Mouse (Mus musculus) stomach, postnatal 0 days (tissue): Measurements from ENCODE around the gene Dnaaf2. TPM values are rescaled to one million over a fixed set of nuclear protein-coding genes. Genes with fewer than 3 reads are reported as not detected.

Experiments used
- ATAC-seq: fragments of 200-750 bp; cut with Nextera tagmentation; 2 replicates; pipeline ENCODE4 v1.8.0; 2017; ENCODE audit not compliant: low FRiP score, low TSS enrichment
- DNase-seq: peaks from one replicate; pipeline ENCODE4 v3.0.0-alpha.2; 2016; ENCODE audit warnings: low spot score
- H3K27ac ChIP-seq: fragments of 300-500 bp; sonication (generic); replicated peaks from 2 replicates; pipeline ENCODE4 v1.5.1; 2014; ENCODE audit warnings: mild to moderate bottlenecking, control low read depth
- H3K27me3 ChIP-seq: fragments of 300-500 bp; sonication (generic); 2 replicates; pipeline ENCODE4 v1.6.1; 2014; ENCODE audit warnings: low read length; ENCODE audit not compliant: control insufficient read depth, insufficient read depth
- H3K36me3 ChIP-seq: fragments of 300-500 bp; sonication (generic); 2 replicates; pipeline ENCODE4 v1.6.1; 2014; ENCODE audit warnings: low read length, mixed read lengths; ENCODE audit not compliant: control insufficient read depth, insufficient read depth
- H3K4me1 ChIP-seq: fragments of 300-500 bp; sonication (generic); replicated peaks from 2 replicates; pipeline ENCODE4 v1.6.1; 2014; ENCODE audit warnings: antibody characterized with exemption; ENCODE audit not compliant: control insufficient read depth, insufficient read depth
- H3K4me2 ChIP-seq: fragments of 300-500 bp; sonication (generic); replicated peaks from 2 replicates; pipeline ENCODE4 v1.6.1; 2014; ENCODE audit warnings: low read depth, mild to moderate bottlenecking, control low read depth, moderate library complexity
- H3K4me3 ChIP-seq: fragments of 300-500 bp; sonication (generic); 2 replicates; pipeline ENCODE4 v1.5.1; 2014; ENCODE audit warnings: low read depth, low read length, control low read depth
- H3K9ac ChIP-seq: fragments of 300-500 bp; sonication (generic); 2 replicates; pipeline ENCODE4 v1.6.1; 2014; ENCODE audit warnings: mild to moderate bottlenecking, low read length, control low read depth, mixed read lengths
- H3K9me3 ChIP-seq: fragments of 300-500 bp; sonication (generic); 2 replicates; pipeline ENCODE4 v1.6.1; 2016; ENCODE audit warnings: low read length; ENCODE audit not compliant: control insufficient read depth
- CTCF ChIP-seq: IDR thresholded peaks from 2 replicates; pipeline ENCODE4 v1.5.1; 2016; ENCODE audit warnings: antibody characterized with exemption, low read depth, mild to moderate bottlenecking, moderate library complexity
- EP300 ChIP-seq: optimal IDR thresholded peaks from 2 replicates; pipeline ENCODE3; 2016; ENCODE audit warnings: antibody characterized with exemption
- WGBS: fragments of 180-500 bp; shearing (Covaris S2); extraction: QIAGEN DNeasy Blood & Tissue Kit; methylation state at CpG from one replicate; pipeline ENCODE4 v1.1.7; 2014; 5-methylcytosine and 5-hydroxymethylcytosine counted together
- polyA plus RNA-seq: library from polyadenylated mRNA; unstranded; fragments of >200 nt; fragmentation: Nextera tagmentation; extraction: Ambion mirVana; gene quantifications from 2 replicates; pipeline ENCODE4 v1.2.1, GENCODE M21; 2015

Dnaaf2 gene
- polyA plus RNA-seq = 4.0 and 5.2 TPM in 2 replicates

DNA sequence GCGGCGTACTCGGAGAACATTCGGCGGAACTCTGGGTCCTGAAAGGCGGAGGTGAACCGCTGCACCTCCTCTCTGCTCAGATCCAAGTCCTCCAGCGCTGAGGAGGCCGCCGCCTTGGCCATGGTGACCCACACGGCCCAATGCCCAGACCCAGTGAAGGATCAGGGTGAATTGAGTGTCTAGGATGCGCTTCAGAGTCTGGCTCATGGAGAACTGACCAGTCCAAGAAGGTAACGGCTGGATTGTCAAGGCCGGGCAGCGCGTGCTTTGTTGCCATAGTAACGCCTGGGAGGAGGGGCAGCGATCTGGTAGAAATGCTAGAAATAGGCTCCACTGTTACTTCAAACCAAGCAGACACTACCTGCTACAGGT is at the start of gene Dnaaf2:
Gene Dnaaf2 (minus strand): TSS at position 266 of the 372 bp plus-strand sequence.
- H3K36me3 ChIP-seq = 0 out of 2 replicates have a peak, but pooled peaks cover 3% of the 10 kb centered on the region
- peak within 1 kb of the TSS; percentile 92 for H3K27ac ChIP-seq
- H3K4me2 ChIP-seq = peak within 1 kb of the TSS; percentile 89
- no peaks in the 10 kb centered on the region for H3K27me3 ChIP-seq
- peak within 1 kb of the TSS; percentile 79 for H3K9ac ChIP-seq
- ATAC-seq (peak; percentile 30), DNase-seq (peak; percentile 78)
- peak within 1 kb of the TSS; percentile 92 for H3K4me3 ChIP-seq
- WGBS = under 1% methylated on average over 18 of the region's 18 CpGs
- no peaks in the 10 kb centered on the region for H3K9me3 ChIP-seq
- TF ChIP-seq CTCF (no peak), EP300 (no peak)
- H3K4me1 ChIP-seq = 0 out of 2 replicates have a peak, but pooled peaks cover 2% of the 10 kb centered on the region

DNA sequence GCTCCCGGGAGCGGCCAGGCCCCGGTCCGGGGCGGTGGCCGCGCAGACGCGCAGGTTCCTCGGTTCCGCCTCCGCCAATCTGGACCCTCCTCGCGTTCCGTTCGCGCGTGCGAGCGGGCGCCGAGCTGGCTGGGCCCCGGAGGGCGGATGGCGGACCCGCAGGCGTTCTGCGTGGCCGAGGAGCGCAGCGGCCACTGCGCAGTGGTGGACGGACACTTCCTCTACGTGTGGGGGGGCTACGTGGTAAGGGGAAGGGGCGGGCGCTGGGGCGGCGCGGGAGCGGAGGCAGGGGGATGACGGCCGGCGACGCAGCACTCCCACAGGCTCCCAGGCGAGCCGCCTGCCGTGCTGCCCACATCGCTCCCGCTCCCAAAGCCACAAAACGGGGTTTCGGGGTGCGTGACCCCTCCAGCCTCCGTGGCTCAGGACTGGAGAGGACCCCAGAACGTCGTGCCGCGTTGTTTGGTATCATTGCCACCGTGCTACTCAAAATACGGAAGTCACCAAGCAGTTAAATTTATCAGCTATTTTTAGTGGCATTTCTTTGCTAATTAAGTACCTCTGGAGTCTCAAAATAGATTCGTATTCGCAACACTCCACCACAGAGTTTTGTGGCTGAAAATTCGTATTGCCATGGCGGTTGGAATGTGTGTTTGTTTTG is 43.7 kb upstream of the Dnaaf2 start:
- Histone ChIP-seq H3K9ac (peak overlapping the region; percentile 87), H3K27ac (peak overlapping the region; percentile 84), H3K4me2 (peak overlapping the region; percentile 88), H3K4me1 (no peaks in the 10 kb centered on the region), H3K9me3 (no peaks in the 10 kb centered on the region), H3K4me3 (peak overlapping the region; percentile 79), H3K27me3 (no peaks in the 10 kb centered on the region), H3K36me3 (no peaks in the 10 kb centered on the region)
- ATAC-seq (peak; percentile 89), DNase-seq (peak; percentile 75)
- WGBS = under 1% methylated on average over 51 of the region's 64 CpGs
- TF ChIP-seq EP300 = no peak
- no peak for TF ChIP-seq CTCF

DNA sequence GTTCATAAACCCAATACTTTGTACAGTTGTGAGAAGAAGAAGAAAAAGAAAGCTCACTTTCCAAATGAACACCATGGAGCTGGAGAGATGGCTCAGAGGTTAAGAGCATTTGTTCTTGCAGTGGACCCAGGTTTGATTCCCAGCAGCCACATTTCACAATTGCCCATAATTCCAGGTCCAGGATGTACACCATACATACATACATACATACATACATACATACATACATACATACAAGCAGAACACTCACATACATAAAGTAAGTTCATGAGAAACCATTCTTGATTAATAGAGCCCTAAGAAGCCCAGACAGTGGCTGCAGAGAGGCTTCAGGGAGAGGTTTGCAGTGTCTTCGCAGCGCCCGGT is 43.2 kb upstream of the Dnaaf2 start:
- ATAC-seq = 0 out of 2 replicates have a peak, but pooled peaks have one; percentile 20
- H3K4me1 ChIP-seq = no peaks in the 10 kb centered on the region
- 0% methylated on average over 3 of the region's 3 CpGs for WGBS

DNA sequence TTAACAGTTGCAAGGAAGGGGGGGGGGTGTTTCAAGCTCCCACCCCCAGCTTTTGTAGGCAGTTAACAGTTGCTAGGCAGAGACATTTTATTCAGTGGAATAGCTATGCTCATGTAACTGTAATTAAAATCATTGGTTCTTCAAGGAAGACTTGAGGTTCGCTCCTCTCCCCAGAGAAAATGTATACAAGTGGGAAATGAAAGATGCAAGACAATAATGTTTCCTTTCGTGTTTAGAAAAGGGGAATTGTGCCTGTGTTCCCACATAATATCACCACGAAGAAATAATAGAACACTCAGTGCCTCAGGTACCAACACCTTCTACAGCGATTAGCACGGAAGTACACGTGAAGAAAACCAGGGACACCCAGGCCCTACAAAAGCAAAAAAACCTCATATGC is 42.6 kb upstream of the Dnaaf2 start, which contains the start of gene Klhdc1:
Gene Klhdc1 (plus strand): TSS at position 301 of the 400 bp plus-strand sequence.
- H3K4me1 ChIP-seq = no peaks in the 10 kb centered on the region
- H3K9me3 ChIP-seq = no peaks in the 10 kb centered on the region
- no peaks in the 10 kb centered on the region for H3K36me3 ChIP-seq
- peak within 1 kb of the TSS; percentile 79 for H3K4me3 ChIP-seq
- DNase-seq (no peak), ATAC-seq (no peak)
- H3K9ac ChIP-seq = peak within 1 kb of the TSS; percentile 87
- H3K27me3 ChIP-seq = no peaks in the 10 kb centered on the region
- TF ChIP-seq EP300 = no peak
- TF ChIP-seq CTCF = no peak
- peak within 1 kb of the TSS; percentile 84 for H3K27ac ChIP-seq
- peak within 1 kb of the TSS; percentile 88 for H3K4me2 ChIP-seq
- WGBS = 72% methylated on average over 6 of the region's 6 CpGs

More for the DNA sequence above, 43.2 kb upstream of the Dnaaf2 start:
- no peaks in the 10 kb centered on the region for H3K9me3 ChIP-seq
- TF ChIP-seq EP300 = no peak
- no peak for TF ChIP-seq CTCF
- peak overlapping the region; percentile 88 for H3K4me2 ChIP-seq
- H3K36me3 ChIP-seq = no peaks in the 10 kb centered on the region
- DNase-seq = no peak
- no peaks in the 10 kb centered on the region for H3K27me3 ChIP-seq
- peak overlapping the region; percentile 87 for H3K9ac ChIP-seq
- peak overlapping the region; percentile 79 for H3K4me3 ChIP-seq
- peak overlapping the region; percentile 84 for H3K27ac ChIP-seq

DNA sequence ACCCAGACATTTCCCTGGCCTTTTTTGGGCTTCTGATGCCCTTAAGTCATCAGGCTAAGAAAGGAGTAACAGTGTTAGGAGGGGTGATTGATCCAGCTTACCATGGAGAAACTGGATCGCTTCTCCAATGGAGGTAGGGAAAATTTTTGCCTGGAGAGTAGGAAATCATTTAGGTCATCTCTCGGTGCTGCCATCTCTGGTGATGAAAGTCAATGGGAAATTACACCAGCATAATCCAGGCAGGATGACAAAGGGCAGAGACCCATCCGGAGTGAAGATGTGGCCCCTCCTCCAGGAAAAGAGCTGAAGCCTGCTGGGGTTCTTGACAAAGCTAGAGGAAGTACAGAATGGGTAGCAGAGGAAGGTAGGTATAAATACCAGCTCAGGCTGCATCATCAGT is 40.1 kb upstream of the Dnaaf2 start:
- DNase-seq (no peak), ATAC-seq (no peak)
- WGBS = 39% methylated on average over 3 of the region's 3 CpGs
- Histone ChIP-seq H3K36me3 (no peaks in the 10 kb centered on the region), H3K27ac (no peak overlapping the region), H3K4me1 (no peaks in the 10 kb centered on the region), H3K4me2 (no peak overlapping the region), H3K4me3 (no peak overlapping the region), H3K9ac (no peak overlapping the region), H3K27me3 (no peaks in the 10 kb centered on the region), H3K9me3 (no peaks in the 10 kb centered on the region)
- TF ChIP-seq CTCF = peak; percentile 26
- no peak for TF ChIP-seq EP300

DNA sequence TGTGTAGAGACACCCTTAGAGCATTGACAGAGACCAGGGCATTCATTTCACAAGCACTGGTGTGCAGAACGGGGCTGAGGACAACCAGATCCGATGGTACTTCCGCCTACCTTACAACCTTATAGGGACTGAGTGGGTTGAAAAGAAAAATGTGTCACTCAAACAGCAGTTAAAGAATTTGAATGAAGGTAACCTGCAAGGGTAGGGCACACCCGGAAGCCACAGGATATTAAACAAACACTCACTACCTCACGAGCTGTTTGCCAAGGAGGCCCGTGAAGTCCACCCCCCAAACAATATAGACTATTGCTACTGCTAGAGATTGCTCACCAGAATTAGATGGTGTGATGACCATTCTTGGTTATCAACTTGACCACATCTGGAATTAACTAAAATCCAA is 37.6 kb upstream of the Dnaaf2 start:
- Histone ChIP-seq H3K4me1 (no peaks in the 10 kb centered on the region), H3K4me3 (no peak overlapping the region), H3K27me3 (no peaks in the 10 kb centered on the region), H3K36me3 (no peaks in the 10 kb centered on the region), H3K9ac (no peak overlapping the region), H3K27ac (no peak overlapping the region), H3K4me2 (no peak overlapping the region), H3K9me3 (no peaks in the 10 kb centered on the region)
- peak; percentile 47 for DNase-seq
- TF ChIP-seq EP300 = no peak
- no peak for TF ChIP-seq CTCF
- 61% methylated on average over 6 of the region's 6 CpGs for WGBS
- ATAC-seq = peak; percentile 90
